Mouse (Mus musculus): ENCODE results near the gene Tmem135. TPM values are rescaled to one million over a fixed set of nuclear protein-coding genes. Genes with fewer than 3 reads are reported as not detected.

Tmem135 gene
- total and polyA plus RNA-seq, 3 experiments, result 18.0 to 31.0 (median 30.0) TPM

DNA sequence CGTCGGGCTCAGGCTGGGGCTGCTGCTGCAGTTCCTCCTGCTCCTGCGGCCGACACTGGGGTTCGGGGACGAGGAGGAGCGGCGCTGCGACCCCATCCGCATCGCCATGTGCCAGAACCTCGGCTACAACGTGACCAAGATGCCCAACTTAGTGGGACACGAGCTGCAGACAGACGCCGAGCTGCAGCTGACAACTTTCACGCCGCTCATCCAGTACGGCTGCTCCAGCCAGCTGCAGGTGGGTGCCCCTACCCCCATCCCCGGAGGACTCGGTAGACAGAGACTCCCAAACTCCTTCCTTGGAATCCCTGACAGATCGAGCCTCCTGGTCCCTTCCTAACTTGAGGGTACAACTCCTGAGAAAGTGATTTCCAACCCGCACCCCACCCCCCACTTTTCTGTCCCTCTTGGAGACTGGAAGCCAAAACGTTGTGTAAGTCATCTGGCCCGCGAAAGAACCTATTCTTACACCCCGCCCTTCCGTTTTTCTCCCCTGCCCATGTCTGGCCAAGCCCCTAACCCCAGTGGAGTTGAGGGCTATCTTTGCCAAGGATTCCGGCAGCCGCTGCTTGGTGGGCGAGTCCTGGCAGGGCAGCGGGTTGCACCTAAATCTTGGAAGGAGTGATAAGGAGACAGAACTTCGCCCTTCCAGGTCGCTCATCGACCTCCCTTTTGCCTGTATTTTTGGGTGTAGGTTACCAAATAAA lies 865 bp upstream of the Tmem135 start:
- dilution Hi-C loops (cut with MboI; ENCODE audit: extremely low pct_ligation_motif_present, extremely low pct_unique_long_range_greater_than_20kb, low sequenced_read_pairs), result no loop called here
- DNase-seq (ENCODE audit: extremely low read depth), result no peak
- no peaks in the 10 kb centered on the region for H3K36me3 ChIP-seq (replicated peaks in 1 of 2; ENCODE audit: control insufficient read depth in 1 of 2, insufficient read depth in 1 of 2, low read length in 1 of 2)
- peaks cover 3 to 11% of the 10 kb centered on the region in 2 experiments; a peak in 3 of 4 replicates for H3K4me1 ChIP-seq (ENCODE audit: control insufficient read depth in 1 of 2, insufficient read depth in 2 of 2)
- H3K9me3 ChIP-seq (replicated peaks; ENCODE audit: low read length), result no peaks in the 10 kb centered on the region
- no peaks in the 10 kb centered on the region for H3K79me2 ChIP-seq (replicated peaks; ENCODE audit: control insufficient read depth, extremely low read depth, insufficient read depth, poor library complexity, severe bottlenecking)
- peaks cover 38% of the 10 kb centered on the region for H3K27me3 ChIP-seq (replicated peaks)
- peak overlapping the region; percentile 30; the same call in 1 of the 2 replicates for H3K9ac ChIP-seq (ENCODE audit: insufficient read depth, low read depth)
- TF ChIP-seq CTCF (conservative IDR thresholded peaks at IDR 0.05 in 1 of 2, IDR thresholded peaks at IDR 0.05 in 1 of 2; ENCODE audit: low read depth in 2 of 2, low read length in 2 of 2) (no peak), MAX (IDR thresholded peaks at IDR 0.05; ENCODE audit: low read length) (peak; percentile 17; the same call in 1 of the 2 replicates)
- peak overlapping the region in 2 of 3 experiments; percentile 60 to 62 for H3K4me3 ChIP-seq (replicated peaks in 1 of 3; ENCODE audit: low read depth in 2 of 3, low read length in 2 of 3, poor library complexity in 1 of 3)
- no peak overlapping the region for H3K27ac ChIP-seq (ENCODE audit: insufficient read depth, low read depth)
- in situ Hi-C loops (cut with MboI; ENCODE audit: low pct_ligation_motif_present, low pct_unique_long_range_greater_than_20kb, low sequenced_read_pairs), result no loop called here
- H3K4me2 ChIP-seq (ENCODE audit: insufficient read depth, low read depth, poor library complexity, severe bottlenecking), result peak overlapping the region; percentile 89

DNA sequence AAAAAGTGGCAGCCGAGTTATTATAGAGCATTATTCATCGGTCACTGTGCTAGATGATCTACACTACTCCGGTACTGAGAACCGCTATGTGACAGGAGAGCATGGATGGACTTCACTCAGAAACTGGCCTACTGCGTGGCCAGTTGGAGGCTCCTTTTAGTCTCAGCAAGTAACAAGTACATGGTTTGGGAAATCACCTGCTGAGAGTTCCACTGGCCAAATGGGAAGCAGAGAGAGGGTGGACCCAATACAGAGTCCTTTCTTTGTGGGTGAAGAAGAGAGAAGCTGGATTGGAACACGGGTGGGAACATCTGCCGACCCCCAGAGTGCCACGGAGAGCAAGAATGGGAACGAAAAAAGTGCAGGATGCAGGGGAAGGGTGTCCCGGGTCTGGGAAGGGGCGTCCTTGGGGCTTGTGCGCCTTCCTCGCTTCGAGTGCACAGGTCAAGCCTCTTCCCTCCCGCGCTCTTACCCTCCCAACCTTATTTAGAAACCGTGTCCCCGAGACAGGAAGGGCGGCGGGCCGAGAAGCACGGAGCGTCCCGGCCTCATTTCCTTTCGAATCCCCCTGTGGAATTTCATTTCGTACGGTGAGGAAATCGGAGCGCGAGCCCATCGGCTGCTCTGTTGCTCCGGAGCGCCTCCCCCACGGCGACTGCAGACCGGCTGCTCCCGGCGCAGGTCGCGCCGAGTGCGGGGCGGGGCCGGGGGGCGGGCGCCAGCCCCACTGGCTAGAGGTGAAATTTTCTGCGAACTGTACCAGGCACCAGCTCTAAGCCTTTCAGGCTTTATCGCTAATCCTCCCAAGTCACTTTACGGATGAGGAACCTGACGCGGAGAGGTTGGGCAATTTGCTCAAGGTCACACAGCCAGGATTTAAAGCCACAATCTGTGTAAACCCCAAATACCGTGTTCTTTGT lies 709 bp downstream of the Tmem135 start:
- dilution Hi-C loops (cut with MboI; ENCODE audit: extremely low pct_ligation_motif_present, extremely low pct_unique_long_range_greater_than_20kb, low sequenced_read_pairs) (no loop called here), in situ Hi-C loops (cut with MboI; ENCODE audit: low pct_ligation_motif_present, low pct_unique_long_range_greater_than_20kb, low sequenced_read_pairs) (no loop called here)
- no peak overlapping the region for H3K27ac ChIP-seq (ENCODE audit: insufficient read depth, low read depth)
- peak overlapping the region; percentile 89 for H3K4me2 ChIP-seq (ENCODE audit: insufficient read depth, low read depth, poor library complexity, severe bottlenecking)
- TF ChIP-seq UBTF (IDR thresholded peaks at IDR 0.05; ENCODE audit: low read depth, low read length), result peak; percentile 57; the same call in 1 of the 2 replicates
- TF ChIP-seq POLR2A (IDR thresholded peaks at IDR 0.05; ENCODE audit: low read depth, low read length), result no peak
- TF ChIP-seq IRF4 (IDR thresholded peaks at IDR 0.05; ENCODE audit: low read depth, low read length), result peak; percentile 40; the same call in 1 of the 2 replicates
- TF ChIP-seq MAX (IDR thresholded peaks at IDR 0.05; ENCODE audit: low read length), result no peak
- TF ChIP-seq CHD2 (IDR thresholded peaks at IDR 0.05; ENCODE audit: low read length), result peak; percentile 46; the same call in 1 of the 2 replicates
- TF ChIP-seq TCF12 (IDR thresholded peaks at IDR 0.05; ENCODE audit: low read depth, low read length), result 0 out of 2 replicates have a peak, but pooled peaks have one; percentile 12
- peak; percentile 59 for TF ChIP-seq NRF1 (IDR thresholded peaks at IDR 0.05; ENCODE audit: low read depth, low read length)
- peaks cover 8 to 11% of the 10 kb centered on the region in 2 experiments for H3K4me1 ChIP-seq (ENCODE audit: control insufficient read depth in 1 of 2, insufficient read depth in 2 of 2)
- peak overlapping the region; percentile 54 to 89 (median 60) for H3K4me3 ChIP-seq (replicated peaks in 1 of 3; ENCODE audit: low read depth in 2 of 3, low read length in 2 of 3, poor library complexity in 1 of 3)
- no peaks in the 10 kb centered on the region for H3K36me3 ChIP-seq (replicated peaks in 1 of 2; ENCODE audit: control insufficient read depth in 1 of 2, insufficient read depth in 1 of 2, low read length in 1 of 2)
- peak; percentile 37 for DNase-seq (ENCODE audit: extremely low read depth)
- H3K27me3 ChIP-seq (replicated peaks), result peaks cover 38% of the 10 kb centered on the region
- H3K79me2 ChIP-seq (replicated peaks; ENCODE audit: control insufficient read depth, extremely low read depth, insufficient read depth, poor library complexity, severe bottlenecking), result no peaks in the 10 kb centered on the region
- no peaks in the 10 kb centered on the region for H3K9me3 ChIP-seq (replicated peaks; ENCODE audit: low read length)
- H3K9ac ChIP-seq (ENCODE audit: insufficient read depth, low read depth), result peak overlapping the region; percentile 20; the same call in 1 of the 2 replicates

DNA sequence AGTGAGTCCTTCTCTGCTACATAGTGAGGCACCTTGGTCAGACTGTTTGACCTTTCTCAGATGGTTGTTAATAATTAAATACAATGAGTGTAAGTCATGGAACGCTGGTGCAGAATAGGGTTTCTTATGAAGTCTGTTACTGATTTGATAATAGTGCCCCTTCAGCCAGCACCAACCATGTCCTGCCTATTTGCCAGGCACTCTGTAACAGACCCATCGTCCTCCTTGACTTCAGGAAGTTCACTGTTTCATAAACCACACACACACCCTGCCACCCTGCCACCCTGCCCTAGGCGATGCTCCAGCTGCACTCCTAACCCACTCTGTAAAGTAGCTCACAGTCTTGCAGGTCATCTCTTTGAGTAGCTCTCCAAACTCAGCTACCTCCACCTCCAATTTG lies 2.1 kb downstream of the Tmem135 start:
- H3K4me3 ChIP-seq (replicated peaks in 1 of 3; ENCODE audit: low read depth in 2 of 3, low read length in 2 of 3, poor library complexity in 1 of 3), result no peak overlapping the region

More for the DNA sequence above, 2.1 kb downstream of the Tmem135 start:
- TF ChIP-seq GABPA (IDR thresholded peaks at IDR 0.05; ENCODE audit: insufficient replicate concordance, low read depth, low read length), result no peak
- no peak for TF ChIP-seq USF1 (IDR thresholded peaks at IDR 0.05; ENCODE audit: low read depth, low read length)
- no peak for TF ChIP-seq JUN (IDR thresholded peaks at IDR 0.05; ENCODE audit: insufficient read depth, low read depth, low read length)
- TF ChIP-seq CHD2 (IDR thresholded peaks at IDR 0.05; ENCODE audit: low read length), result no peak
- TF ChIP-seq ZNF384 (IDR thresholded peaks at IDR 0.05; ENCODE audit: low read depth, low read length), result no peak
- no peak for TF ChIP-seq EP300 (IDR thresholded peaks at IDR 0.05; ENCODE audit: low read length)
- no peak for TF ChIP-seq CTCF (conservative IDR thresholded peaks at IDR 0.05 in 1 of 2, IDR thresholded peaks at IDR 0.05 in 1 of 2; ENCODE audit: low read depth in 2 of 2, low read length in 2 of 2)
- TF ChIP-seq KAT2A (IDR thresholded peaks at IDR 0.05; ENCODE audit: insufficient replicate concordance, low read length), result no peak
- no peak for TF ChIP-seq ZMIZ1 (IDR thresholded peaks at IDR 0.05; ENCODE audit: low read depth, low read length)
- TF ChIP-seq ZC3H11A (IDR thresholded peaks at IDR 0.05; ENCODE audit: low read depth, low read length), result no peak
- no peak for TF ChIP-seq MAX (IDR thresholded peaks at IDR 0.05; ENCODE audit: low read length)
- TF ChIP-seq NELFE (IDR thresholded peaks at IDR 0.05; ENCODE audit: low read depth, low read length), result no peak
- no peak for TF ChIP-seq POLR2AphosphoS2 (IDR thresholded peaks at IDR 0.05; ENCODE audit: low read depth, low read length)
- no peak for TF ChIP-seq RAD21 (IDR thresholded peaks at IDR 0.05; ENCODE audit: low read depth, low read length)
- Histone ChIP-seq H3K27ac (ENCODE audit: insufficient read depth, low read depth) (no peak overlapping the region), H3K79me2 (replicated peaks; ENCODE audit: control insufficient read depth, extremely low read depth, insufficient read depth, poor library complexity, severe bottlenecking) (no peaks in the 10 kb centered on the region), H3K27me3 (replicated peaks) (peaks cover 38% of the 10 kb centered on the region), H3K36me3 (replicated peaks in 1 of 2; ENCODE audit: control insufficient read depth in 1 of 2, insufficient read depth in 1 of 2, low read length in 1 of 2) (no peaks in the 10 kb centered on the region), H3K9ac (ENCODE audit: insufficient read depth, low read depth) (no peak overlapping the region), H3K9me3 (replicated peaks; ENCODE audit: low read length) (no peaks in the 10 kb centered on the region), H3K4me2 (ENCODE audit: insufficient read depth, low read depth, poor library complexity, severe bottlenecking) (no peak overlapping the region), H3K4me1 (ENCODE audit: control insufficient read depth in 1 of 2, insufficient read depth in 2 of 2) (peaks cover 8 to 11% of the 10 kb centered on the region in 2 experiments)
- no peak for DNase-seq (ENCODE audit: extremely low read depth)
- in situ Hi-C loops (cut with MboI; ENCODE audit: low pct_ligation_motif_present, low pct_unique_long_range_greater_than_20kb, low sequenced_read_pairs), result no loop called here
- dilution Hi-C loops (cut with MboI; ENCODE audit: extremely low pct_ligation_motif_present, extremely low pct_unique_long_range_greater_than_20kb, low sequenced_read_pairs), result no loop called here

Data from CH12.LX (cell line).